Mouse (Mus musculus) midbrain, embryonic 16.5 days (tissue): Measurements from ENCODE around the gene Rpn1. TPM values are rescaled to one million over a fixed set of nuclear protein-coding genes. Genes with fewer than 3 reads are reported as not detected.

ENCODE experiments used
- ATAC-seq: fragments of 200-750 bp; cut with Nextera tagmentation; 2 replicates; pipeline ENCODE4 v1.8.0; 2017; ENCODE audit warnings: moderate TSS enrichment
- H3K27ac ChIP-seq: fragments of 300-500 bp; sonication (generic); 2 replicates; pipeline ENCODE4 v1.5.1; 2014; ENCODE audit warnings: mild to moderate bottlenecking, low read length, mixed read lengths
- H3K27me3 ChIP-seq: fragments of 300-500 bp; sonication (generic); 2 replicates; pipeline ENCODE4 v1.6.1; 2014; ENCODE audit warnings: low read depth, low read length, mixed read lengths; ENCODE audit not compliant: control insufficient read depth, insufficient read depth
- H3K36me3 ChIP-seq: fragments of 300-500 bp; sonication (generic); 2 replicates; pipeline ENCODE4 v1.6.1; 2014; ENCODE audit warnings: mild to moderate bottlenecking, low read length, moderate library complexity, mixed read lengths; ENCODE audit not compliant: control insufficient read depth, insufficient read depth
- H3K4me1 ChIP-seq: fragments of 300-500 bp; sonication (generic); 2 replicates; pipeline ENCODE4 v1.6.1; 2014; ENCODE audit warnings: mild to moderate bottlenecking, low read length, mixed read lengths; ENCODE audit not compliant: control insufficient read depth, insufficient read depth
- H3K4me2 ChIP-seq: fragments of 300-500 bp; sonication (generic); 2 replicates; pipeline ENCODE4 v1.6.1; 2014; ENCODE audit warnings: mild to moderate bottlenecking, low read length, mixed read lengths
- H3K4me3 ChIP-seq: fragments of 300-500 bp; sonication (generic); 2 replicates; pipeline ENCODE4 v1.5.1; 2014; ENCODE audit warnings: low read depth, mild to moderate bottlenecking, low read length, moderate library complexity, mixed read lengths
- H3K9ac ChIP-seq: fragments of 300-500 bp; sonication (generic); 2 replicates; pipeline ENCODE4 v1.6.1; 2014; ENCODE audit warnings: low read depth, low read length, mixed read lengths
- H3K9me3 ChIP-seq: fragments of 300-500 bp; sonication (generic); replicated peaks from 2 replicates; pipeline ENCODE4 v1.6.1; 2014; ENCODE audit warnings: mild to moderate bottlenecking, low read length, mixed read lengths; ENCODE audit not compliant: control insufficient read depth, poor library complexity, severe bottlenecking
- WGBS: fragments of 180-500 bp; shearing (Covaris S2); extraction: QIAGEN DNeasy Blood & Tissue Kit; methylation state at CpG from one replicate; pipeline ENCODE4 v1.1.7; 2014; 5-methylcytosine and 5-hydroxymethylcytosine counted together
- polyA plus RNA-seq: library from polyadenylated mRNA; unstranded; fragments of >200 nt; fragmentation: Nextera tagmentation; extraction: Ambion mirVana; gene quantifications from 2 replicates; pipeline ENCODE4 v1.2.1, GENCODE M21; 2015

The Rpn1 gene
- polyA plus RNA-seq, 1 experiment from 2014 or later = 321 TPM

GRCm38 (mm10) chr6:88106612-88107123, 22.4 kb downstream of the Rpn1 start:
- Histone ChIP-seq H3K4me3 (no peak overlapping the region), H3K4me1 (peaks cover 9% of the 10 kb centered on the region)
- 97% methylated on average over 12 of the region's 12 CpGs for WGBS

GRCm38 (mm10) chr6:88107661-88108535, 23.6 kb downstream of the Rpn1 start:
- Histone ChIP-seq H3K4me1 (peaks cover 9% of the 10 kb centered on the region), H3K27ac (no peak overlapping the region), H3K9ac (no peak overlapping the region), H3K4me2 (no peak overlapping the region), H3K4me3 (no peak overlapping the region), H3K36me3 (peaks cover 10% of the 10 kb centered on the region), H3K27me3 (no peaks in the 10 kb centered on the region), H3K9me3 (no peaks in the 10 kb centered on the region)
- no peak for ATAC-seq
- 89% methylated on average over 10 of the region's 10 CpGs for WGBS

More at GRCm38 (mm10) chr6:88106612-88107123, 22.4 kb downstream of the Rpn1 start:
- Histone ChIP-seq H3K9ac (peak overlapping the region; percentile 69), H3K9me3 (no peaks in the 10 kb centered on the region), H3K36me3 (peaks cover 22% of the 10 kb centered on the region), H3K27me3 (no peaks in the 10 kb centered on the region), H3K27ac (peak overlapping the region; percentile 72), H3K4me2 (peak overlapping the region; percentile 56)
- ATAC-seq = peak; percentile 60

GRCm38 (mm10) chr6:88113139-88113538, 28.9 kb downstream of the Rpn1 start:
- WGBS = 31% methylated on average over 7 of the region's 7 CpGs
- no peak overlapping the region for H3K27ac ChIP-seq
- no peaks in the 10 kb centered on the region for H3K36me3 ChIP-seq
- H3K9ac ChIP-seq = peak overlapping the region; percentile 31; the same call in 1 of the 2 replicates
- no peaks in the 10 kb centered on the region for H3K27me3 ChIP-seq
- ATAC-seq = peak; percentile 69; the same call in 1 of the 2 replicates
- H3K4me3 ChIP-seq = no peak overlapping the region
- H3K4me1 ChIP-seq = 0 out of 2 replicates have a peak, but pooled peaks cover 2% of the 10 kb centered on the region
- no peak overlapping the region for H3K4me2 ChIP-seq
- no peaks in the 10 kb centered on the region for H3K9me3 ChIP-seq

- 86% methylated on average over 5 of the region's 5 CpGs for WGBS
These were observed 30.1 kb downstream of the Rpn1 start for GRCm38 (mm10) chr6:88114414-88114813.

GRCm38 (mm10) chr6:88116347-88117183, 32.3 kb downstream of the Rpn1 start:
- Histone ChIP-seq H3K27me3 (no peaks in the 10 kb centered on the region), H3K36me3 (no peaks in the 10 kb centered on the region), H3K4me2 (no peak overlapping the region), H3K4me1 (0 out of 2 replicates have a peak, but pooled peaks cover 2% of the 10 kb centered on the region), H3K9me3 (no peaks in the 10 kb centered on the region), H3K27ac (no peak overlapping the region), H3K9ac (no peak overlapping the region), H3K4me3 (no peak overlapping the region)
- 75% methylated on average over 21 of the region's 21 CpGs for WGBS
- peak; percentile 18; the same call in 1 of the 2 replicates for ATAC-seq

More at GRCm38 (mm10) chr6:88114414-88114813, 30.1 kb downstream of the Rpn1 start:
- Histone ChIP-seq H3K36me3 (no peaks in the 10 kb centered on the region), H3K27ac (no peak overlapping the region), H3K4me2 (no peak overlapping the region), H3K9me3 (no peaks in the 10 kb centered on the region), H3K4me1 (0 out of 2 replicates have a peak, but pooled peaks cover 2% of the 10 kb centered on the region), H3K27me3 (no peaks in the 10 kb centered on the region), H3K4me3 (no peak overlapping the region), H3K9ac (no peak overlapping the region)
- ATAC-seq = no peak

- no peak for ATAC-seq
- 84% methylated on average over 10 of the region's 10 CpGs for WGBS
- Histone ChIP-seq H3K27me3 (no peaks in the 10 kb centered on the region), H3K27ac (no peak overlapping the region), H3K4me2 (no peak overlapping the region), H3K36me3 (no peaks in the 10 kb centered on the region), H3K4me3 (no peak overlapping the region), H3K4me1 (0 out of 2 replicates have a peak, but pooled peaks cover 2% of the 10 kb centered on the region), H3K9me3 (no peaks in the 10 kb centered on the region), H3K9ac (no peak overlapping the region)
These were observed 32.9 kb downstream of the Rpn1 start for GRCm38 (mm10) chr6:88117184-88117575.

GRCm38 (mm10) chr6:88119309-88119708, 35.0 kb downstream of the Rpn1 start:
- H3K27me3 ChIP-seq = no peaks in the 10 kb centered on the region
- no peak overlapping the region for H3K4me3 ChIP-seq
- H3K4me2 ChIP-seq = no peak overlapping the region
- no peak for ATAC-seq
- no peak overlapping the region for H3K9ac ChIP-seq
- no peaks in the 10 kb centered on the region for H3K9me3 ChIP-seq
- H3K27ac ChIP-seq = no peak overlapping the region
- H3K4me1 ChIP-seq = 0 out of 2 replicates have a peak, but pooled peaks cover 2% of the 10 kb centered on the region
- WGBS = 75% methylated on average over 5 of the region's 5 CpGs
- H3K36me3 ChIP-seq = no peaks in the 10 kb centered on the region

GRCm38 (mm10) chr6:88120813-88121212, 36.5 kb downstream of the Rpn1 start:
- 88% methylated on average over 7 of the region's 7 CpGs for WGBS
- 0 out of 2 replicates have a peak, but pooled peaks cover 2% of the 10 kb centered on the region for H3K4me1 ChIP-seq
- H3K27me3 ChIP-seq = no peaks in the 10 kb centered on the region
- ATAC-seq = no peak
- H3K9me3 ChIP-seq = no peaks in the 10 kb centered on the region
- H3K27ac ChIP-seq = no peak overlapping the region
- H3K4me3 ChIP-seq = no peak overlapping the region
- H3K9ac ChIP-seq = no peak overlapping the region
- no peaks in the 10 kb centered on the region for H3K36me3 ChIP-seq
- no peak overlapping the region for H3K4me2 ChIP-seq
